In genomic region chr7:25181331-25181790, GRCm38 (mm10) we compare ENCODE assay signal across 8 mouse cellular contexts. TPM values are rescaled to one million over a fixed set of nuclear protein-coding genes. Genes with fewer than 3 reads are reported as not detected.
A peak's percentile ranks its signal among the peaks of the same experiment; 100 is the strongest.
DNase-seq lines count a peak whose midpoint lies in the region; ATAC-seq and TF ChIP-seq lines count a peak whose summit lies in the region.

No protein-coding gene starts in this region.

- no peak overlapping the region for H3K9ac ChIP-seq in heart, postnatal 0 days (replicated peaks; ENCODE audit: low read depth, low read length)
- H3K9ac ChIP-seq in limb, embryonic 14.5 days (ENCODE audit: low read depth, low read length, severe bottlenecking), result no peak overlapping the region
- peak overlapping the region; percentile 25; the same call in 1 of the 2 replicates for H3K9ac ChIP-seq in midbrain, embryonic 14.5 days (replicated peaks; ENCODE audit: low read length)

- TF ChIP-seq CTCF in gastrocnemius, adult 2 months (IDR thresholded peaks at IDR 0.05), result peak; percentile 70
- peak; percentile 50 for TF ChIP-seq CTCF in heart, postnatal 0 days (IDR thresholded peaks at IDR 0.05; ENCODE audit: low read depth)

- H3K4me3 ChIP-seq in gastrocnemius, adult 2 months, result no peak overlapping the region
- H3K4me3 ChIP-seq in heart, postnatal 0 days (ENCODE audit: low read depth, low read length), result 0 out of 2 replicates have a peak overlapping the region, but pooled peaks have one; percentile 9
- H3K4me3 ChIP-seq in limb, embryonic 14.5 days (replicated peaks; ENCODE audit: low read length), result peak overlapping the region; percentile 10
- H3K4me3 ChIP-seq in midbrain, embryonic 14.5 days (replicated peaks; ENCODE audit: low read depth, low read length), result peak overlapping the region; percentile 21

- no peak for TF ChIP-seq POLR2A in limb, embryonic 14.5 days (IDR thresholded peaks at IDR 0.05; ENCODE audit: borderline replicate concordance, extremely low read depth, insufficient read depth, insufficient read length)

- peak overlapping the region; percentile 30; the same call in 1 of the 2 replicates for H3K4me2 ChIP-seq in heart, postnatal 0 days (ENCODE audit: low read depth, low read length)
- H3K4me2 ChIP-seq in limb, embryonic 14.5 days (replicated peaks; ENCODE audit: low read depth, low read length, severe bottlenecking), result no peak overlapping the region
- peak overlapping the region; percentile 92 for H3K4me2 ChIP-seq in midbrain, embryonic 14.5 days (ENCODE audit: low read length)

- no peak for ATAC-seq in heart, postnatal 0 days (ENCODE audit: insufficient read depth, low read depth)
- ATAC-seq in limb, embryonic 14.5 days (ENCODE audit: low FRiP score, low read depth), result no peak
- 0 out of 2 replicates have a peak, but pooled peaks have one; percentile 2 for ATAC-seq in midbrain, embryonic 14.5 days (ENCODE audit: low FRiP score, low TSS enrichment)

- H3K4me1 ChIP-seq in heart, postnatal 0 days (ENCODE audit: control insufficient read depth, insufficient read depth), result peaks cover 10% of the 10 kb centered on the region; the same call in 1 of the 2 replicates
- H3K4me1 ChIP-seq in limb, embryonic 14.5 days (ENCODE audit: control insufficient read depth, insufficient read depth, low read length), result peaks cover 11% of the 10 kb centered on the region; the same call in 1 of the 2 replicates
- peaks cover 20% of the 10 kb centered on the region for H3K4me1 ChIP-seq in midbrain, embryonic 14.5 days (ENCODE audit: control insufficient read depth, insufficient read depth, low read length)

- no peaks in the 10 kb centered on the region for H3K36me3 ChIP-seq in heart, postnatal 0 days (replicated peaks; ENCODE audit: control insufficient read depth, insufficient read depth, low read length)
- H3K36me3 ChIP-seq in limb, embryonic 14.5 days (ENCODE audit: control insufficient read depth, insufficient read depth, low read length), result no peaks in the 10 kb centered on the region
- no peaks in the 10 kb centered on the region for H3K36me3 ChIP-seq in midbrain, embryonic 14.5 days (ENCODE audit: control insufficient read depth, insufficient read depth, low read length)

- intact Hi-C loops in gastrocnemius, adult 2 months (cut with DNase I), result no loop called here

- DNase-seq in gastrocnemius, adult 2 months, result peak; percentile 40
- DNase-seq in gastrocnemius, adult 8-10 months (ENCODE audit: low spot score in 2 of 2), result no peak
- DNase-seq in MN1 (ENCODE audit: low spot score), result peak; percentile 74
- peak; percentile 75 for DNase-seq in embryo, embryonic 11 days
- no peak for DNase-seq in heart, postnatal 0 days (ENCODE audit: low spot score)
- no peak for DNase-seq in limb, embryonic 14.5 days (ENCODE audit: low spot score)
- DNase-seq in midbrain, embryonic 14.5 days, result peak; percentile 72
- DNase-seq in thymus, adult 18-20 months, result peak; percentile 37 to 39

- H3K27me3 ChIP-seq in heart, postnatal 0 days (ENCODE audit: control insufficient read depth, insufficient read depth, low read length), result peaks cover 82% of the 10 kb centered on the region
- H3K27me3 ChIP-seq in limb, embryonic 14.5 days (ENCODE audit: control insufficient read depth, insufficient read depth, low read length), result peaks cover 67% of the 10 kb centered on the region
- H3K27me3 ChIP-seq in midbrain, embryonic 14.5 days (ENCODE audit: control insufficient read depth, insufficient read depth, low read length), result peaks cover 20% of the 10 kb centered on the region

- no peak overlapping the region for H3K27ac ChIP-seq in gastrocnemius, adult 2 months
- no peak overlapping the region for H3K27ac ChIP-seq in heart, postnatal 0 days (ENCODE audit: low read depth)
- no peak overlapping the region for H3K27ac ChIP-seq in limb, embryonic 14.5 days (replicated peaks; ENCODE audit: low read depth, low read length)
- 0 out of 2 replicates have a peak overlapping the region, but pooled peaks have one; percentile 6 for H3K27ac ChIP-seq in midbrain, embryonic 14.5 days (replicated peaks; ENCODE audit: low read depth, low read length)

- no peaks in the 10 kb centered on the region for H3K9me3 ChIP-seq in heart, postnatal 0 days (replicated peaks; ENCODE audit: control insufficient read depth, low read length)
- no peaks in the 10 kb centered on the region for H3K9me3 ChIP-seq in limb, embryonic 14.5 days (ENCODE audit: control insufficient read depth, low read length)
- H3K9me3 ChIP-seq in midbrain, embryonic 14.5 days (ENCODE audit: control insufficient read depth, low read length), result no peaks in the 10 kb centered on the region

- TF ChIP-seq EP300 in heart, postnatal 0 days (IDR thresholded peaks at IDR 0.05; ENCODE audit: low read depth), result no peak

- 1% methylated on average over 15 of the region's 15 CpGs for WGBS in heart, postnatal 0 days
- WGBS in limb, embryonic 14.5 days, result 0% methylated on average over 15 of the region's 15 CpGs
- WGBS in midbrain, embryonic 14.5 days, result 1% methylated on average over 15 of the region's 15 CpGs

RNA-seq across cellular contexts. Expression of gene Pou2f2, which starts 1.8 kb away (rescaled TPM):
- under 1 TPM; 0.08 to 0.13 TPM for total RNA-seq in gastrocnemius, adult 2 months (2021)
- under 1 TPM in 2 of 4 experiments, not detected in 2; 0.02 to 0.24 TPM for total RNA-seq in gastrocnemius, adult 8-10 months (2022)
- under 0.01 and 0.15 TPM in 2 replicates for total RNA-seq in heart, postnatal 0 days (2014; rRNA removed; ENCODE audit: low replicate concordance)
- 0.25 and 0.26 TPM in 2 replicates for polyA plus RNA-seq in heart, postnatal 0 days (2015; fragmentation: Nextera tagmentation; extraction: Ambion mirVana)
- 1.3 and 2.6 TPM in 2 replicates for polyA plus RNA-seq in limb, embryonic 14.5 days (2012; rRNA removed)
- polyA plus RNA-seq in limb, embryonic 14.5 days (2014; fragmentation: Nextera tagmentation; extraction: Ambion mirVana), result 0.55 and 1.9 TPM in 2 replicates
- 40.6 and 46.7 TPM in 2 replicates for polyA plus RNA-seq in midbrain, embryonic 14.5 days (2014; fragmentation: Nextera tagmentation; extraction: Ambion mirVana)

RNA-seq across cellular contexts. Expression of gene Dedd2, which starts 39.1 kb away (rescaled TPM):
- 1 to 10 TPM; 9.3 to 9.4 TPM for total RNA-seq in gastrocnemius, adult 2 months (2021)
- 1 to 10 TPM; 8.0 to 9.2 (median 8.6) TPM for total RNA-seq in gastrocnemius, adult 8-10 months (2022)
- 20.5 and 33.8 TPM in 2 replicates for total RNA-seq in heart, postnatal 0 days (2014; rRNA removed; ENCODE audit: low replicate concordance)
- 9.5 and 11.0 TPM in 2 replicates for polyA plus RNA-seq in heart, postnatal 0 days (2015; fragmentation: Nextera tagmentation; extraction: Ambion mirVana)
- polyA plus RNA-seq in limb, embryonic 14.5 days (2012; rRNA removed), result 11.1 and 14.0 TPM in 2 replicates
- 9.0 and 9.4 TPM in 2 replicates for polyA plus RNA-seq in limb, embryonic 14.5 days (2014; fragmentation: Nextera tagmentation; extraction: Ambion mirVana)
- 15.7 and 15.9 TPM in 2 replicates for polyA plus RNA-seq in midbrain, embryonic 14.5 days (2014; fragmentation: Nextera tagmentation; extraction: Ambion mirVana)

RNA-seq across cellular contexts. Expression of gene Zfp526, which starts 39.9 kb away (rescaled TPM):
- 1 to 10 TPM; 5.5 to 6.1 TPM for total RNA-seq in gastrocnemius, adult 2 months (2021)
- 1 to 10 TPM; 5.5 to 6.4 (median 6.1) TPM for total RNA-seq in gastrocnemius, adult 8-10 months (2022)
- 6.6 and 6.8 TPM in 2 replicates for total RNA-seq in heart, postnatal 0 days (2014; rRNA removed; ENCODE audit: low replicate concordance)
- 1.2 and 1.4 TPM in 2 replicates for polyA plus RNA-seq in heart, postnatal 0 days (2015; fragmentation: Nextera tagmentation; extraction: Ambion mirVana)
- polyA plus RNA-seq in limb, embryonic 14.5 days (2012; rRNA removed), result 11.1 and 13.0 TPM in 2 replicates
- 3.9 and 4.2 TPM in 2 replicates for polyA plus RNA-seq in limb, embryonic 14.5 days (2014; fragmentation: Nextera tagmentation; extraction: Ambion mirVana)
- polyA plus RNA-seq in midbrain, embryonic 14.5 days (2014; fragmentation: Nextera tagmentation; extraction: Ambion mirVana), result 2.5 TPM in 2 replicates

RNA-seq across cellular contexts. Expression of gene Gsk3a, which starts 56.3 kb away (rescaled TPM):
- 10 to 100 TPM; 74.1 to 77.4 TPM for total RNA-seq in gastrocnemius, adult 2 months (2021)
- 10 to 100 TPM; 87.5 to 93.5 (median 90.1) TPM for total RNA-seq in gastrocnemius, adult 8-10 months (2022)
- total RNA-seq in heart, postnatal 0 days (2014; rRNA removed; ENCODE audit: low replicate concordance), result 62.1 and 64.7 TPM in 2 replicates
- polyA plus RNA-seq in heart, postnatal 0 days (2015; fragmentation: Nextera tagmentation; extraction: Ambion mirVana), result 5.3 and 5.9 TPM in 2 replicates
- 155 and 204 TPM in 2 replicates for polyA plus RNA-seq in limb, embryonic 14.5 days (2012; rRNA removed)
- polyA plus RNA-seq in limb, embryonic 14.5 days (2014; fragmentation: Nextera tagmentation; extraction: Ambion mirVana), result 16.3 and 18.8 TPM in 2 replicates
- 20.7 and 26.0 TPM in 2 replicates for polyA plus RNA-seq in midbrain, embryonic 14.5 days (2014; fragmentation: Nextera tagmentation; extraction: Ambion mirVana)

Comparison
In these comparisons a context has a peak if more than half of its experiments do, and no peak if none do; other contexts are left out.
1. DNase-seq: peak in gastrocnemius, adult 2 months (single experiment), MN1 (single experiment), embryo, embryonic 11 days (single experiment), midbrain, embryonic 14.5 days (single experiment) and thymus, adult 18-20 months (2 of 2); none in gastrocnemius, adult 8-10 months (0 of 2), heart, postnatal 0 days (single experiment) and limb, embryonic 14.5 days (single experiment).